Mouse (Mus musculus): ENCODE data around the gene Ssbp4. TPM values are rescaled to one million over a fixed set of nuclear protein-coding genes. Genes with fewer than 3 reads are reported as not detected.
A peak's percentile ranks its signal among the peaks of the same experiment; 100 is the strongest.

Gene Ssbp4
- 74.4 and 84.1 TPM in 2 replicates for polyA plus RNA-seq (2016; fragmentation: Nextera tagmentation; extraction: Ambion mirVana)

GRCm38 (mm10) chr8:70608749-70609367, at the start of gene Ssbp4:
Ssbp4 (minus strand) TSS chr8:70608872.
- WGBS, result 5% methylated on average over 26 of the region's 26 CpGs
- peaks cover 10% of the 10 kb centered on the region; the same call in 1 of the 2 replicates for H3K36me3 ChIP-seq (replicated peaks)
- peak within 1 kb of the TSS; percentile 69 for H3K4me3 ChIP-seq
- peaks cover 24% of the 10 kb centered on the region for H3K27me3 ChIP-seq (ENCODE audit: poor library complexity, severe bottlenecking)
- H3K27ac ChIP-seq, result peak within 1 kb of the TSS; percentile 94
- H3K9me3 ChIP-seq, result no peaks in the 10 kb centered on the region
- DNase-seq (ENCODE audit: extremely low spot score, low spot score), result no peak
- peaks cover 84% of the 10 kb centered on the region for H3K4me1 ChIP-seq

DNA sequence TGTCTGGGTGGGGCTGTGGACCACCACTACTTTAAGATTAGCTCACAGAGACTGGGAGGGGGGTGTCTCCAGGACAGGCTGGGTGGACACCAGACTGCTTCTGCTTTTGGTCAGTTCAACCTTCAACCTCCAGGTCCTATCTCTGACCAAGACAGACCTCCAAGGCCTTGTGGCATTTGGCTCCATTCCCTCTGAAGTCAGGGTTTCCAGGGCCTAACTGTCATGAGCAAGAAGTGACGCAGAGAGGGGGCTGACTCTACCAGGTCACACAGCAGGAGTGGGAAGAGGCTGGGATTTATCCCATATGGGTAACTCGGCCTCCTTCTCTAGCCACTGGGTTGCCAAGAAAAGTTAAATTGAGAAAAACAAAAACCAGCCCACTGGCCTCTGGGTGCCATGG, 49.1 kb upstream of the Ssbp4 start:
- 90% methylated on average over 2 of the region's 2 CpGs for WGBS
- Histone ChIP-seq H3K4me3 (peak overlapping the region; percentile 78; the same call in 1 of the 2 replicates), H3K9me3 (no peaks in the 10 kb centered on the region), H3K27me3 (ENCODE audit: poor library complexity, severe bottlenecking) (no peaks in the 10 kb centered on the region), H3K36me3 (replicated peaks) (peaks cover 28% of the 10 kb centered on the region), H3K4me1 (peaks cover 72% of the 10 kb centered on the region), H3K27ac (peak overlapping the region; percentile 90; the same call in 1 of the 2 replicates)
- no peak for DNase-seq (ENCODE audit: extremely low spot score, low spot score)

- Histone ChIP-seq H3K27me3 (ENCODE audit: poor library complexity, severe bottlenecking) (no peaks in the 10 kb centered on the region), H3K4me1 (peaks cover 77% of the 10 kb centered on the region), H3K36me3 (replicated peaks) (peaks cover 33% of the 10 kb centered on the region), H3K9me3 (no peaks in the 10 kb centered on the region), H3K4me3 (no peak overlapping the region), H3K27ac (peak overlapping the region; percentile 90)
- DNase-seq (ENCODE audit: extremely low spot score, low spot score), result no peak
- 97% methylated on average over 3 of the region's 3 CpGs for WGBS
Observed at GRCm38 (mm10) chr8:70657214-70657613, 48.5 kb upstream of the Ssbp4 start.

- Histone ChIP-seq H3K9me3 (no peaks in the 10 kb centered on the region), H3K27ac (peak overlapping the region; percentile 90), H3K27me3 (ENCODE audit: poor library complexity, severe bottlenecking) (no peaks in the 10 kb centered on the region), H3K4me1 (peaks cover 75% of the 10 kb centered on the region), H3K4me3 (peak overlapping the region; percentile 11; the same call in 1 of the 2 replicates), H3K36me3 (replicated peaks) (peaks cover 42% of the 10 kb centered on the region)
- WGBS, result 58% methylated on average over 13 of the region's 13 CpGs
- DNase-seq (ENCODE audit: extremely low spot score, low spot score), result peak; percentile 45
Observed at GRCm38 (mm10) chr8:70656193-70656790, 47.6 kb upstream of the Ssbp4 start.

DNA sequence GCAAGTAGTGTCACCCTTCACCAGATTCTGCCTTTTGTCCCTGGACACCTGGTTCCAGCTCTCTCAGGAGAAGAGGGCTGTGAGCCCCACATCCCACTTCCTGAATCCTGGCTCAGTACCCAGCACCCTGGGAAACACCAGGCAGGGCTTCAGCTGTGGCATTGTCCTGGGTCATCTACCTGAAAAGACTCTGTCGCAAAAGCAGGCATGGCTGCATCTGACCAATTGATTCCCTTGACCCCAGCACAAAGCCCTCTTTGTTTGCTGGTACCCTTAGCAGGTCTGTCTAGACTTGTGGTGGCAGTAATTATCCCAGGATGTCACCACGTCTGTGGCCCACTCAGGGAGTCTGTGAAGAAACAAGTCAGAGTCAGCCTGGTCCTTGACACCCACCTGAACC, 46.8 kb upstream of the Ssbp4 start:
- Histone ChIP-seq H3K36me3 (replicated peaks) (peaks cover 50% of the 10 kb centered on the region), H3K27ac (peak overlapping the region; percentile 90), H3K4me1 (peaks cover 70% of the 10 kb centered on the region), H3K9me3 (no peaks in the 10 kb centered on the region), H3K4me3 (no peak overlapping the region), H3K27me3 (ENCODE audit: poor library complexity, severe bottlenecking) (no peaks in the 10 kb centered on the region)
- DNase-seq (ENCODE audit: extremely low spot score, low spot score), result peak; percentile 39
- 4% methylated on average over 2 of the region's 2 CpGs for WGBS

DNA sequence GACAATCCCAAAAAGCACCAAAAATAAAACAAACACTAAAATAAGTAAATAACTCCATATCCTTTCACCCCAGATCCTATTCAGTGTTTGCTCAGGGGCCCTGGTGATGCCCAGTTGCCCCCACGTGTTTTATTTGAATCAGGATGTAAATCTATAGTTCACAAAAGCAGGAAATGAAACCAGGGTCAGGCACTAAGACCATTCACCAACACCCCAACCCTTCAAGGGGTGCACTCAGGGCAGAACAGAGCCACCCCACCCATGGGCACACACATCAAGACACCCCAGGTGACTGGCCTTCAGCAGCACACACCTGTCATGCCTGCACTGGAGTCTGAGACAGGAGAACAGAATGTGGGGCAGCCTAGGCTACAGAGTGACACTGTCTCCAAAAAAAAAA, 45.4 kb upstream of the Ssbp4 start:
- peaks cover 63% of the 10 kb centered on the region for H3K36me3 ChIP-seq (replicated peaks)
- H3K9me3 ChIP-seq, result no peaks in the 10 kb centered on the region
- peak overlapping the region; percentile 40; the same call in 1 of the 2 replicates for H3K27ac ChIP-seq
- WGBS, result 90% methylated on average over 1 of the region's 1 CpGs
- no peak for DNase-seq (ENCODE audit: extremely low spot score, low spot score)
- H3K4me1 ChIP-seq, result peaks cover 63% of the 10 kb centered on the region
- H3K4me3 ChIP-seq, result no peak overlapping the region
- H3K27me3 ChIP-seq (ENCODE audit: poor library complexity, severe bottlenecking), result no peaks in the 10 kb centered on the region

DNA sequence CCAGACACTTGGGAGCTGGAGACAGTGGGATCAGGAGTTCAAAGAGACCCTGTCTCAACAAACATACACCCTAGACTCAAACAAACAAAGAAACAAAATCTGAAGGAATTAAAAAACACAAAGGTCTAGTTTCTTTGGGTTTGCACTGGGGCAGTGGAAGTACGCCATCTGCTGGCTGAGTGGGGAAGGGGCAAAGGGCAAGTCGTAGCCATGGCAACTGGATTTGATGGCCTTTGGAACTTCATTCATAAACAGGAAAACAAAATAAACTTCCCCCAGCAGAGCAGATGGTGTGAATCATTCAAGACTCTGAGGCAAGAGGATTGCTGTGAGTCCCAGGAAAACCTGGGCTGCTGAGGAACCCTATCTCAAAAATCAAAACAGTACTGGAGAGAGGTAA, 44.6 kb upstream of the Ssbp4 start:
- WGBS, result 73% methylated on average over 2 of the region's 2 CpGs
- H3K27ac ChIP-seq, result 0 out of 2 replicates have a peak overlapping the region, but pooled peaks have one; percentile 62
- peaks cover 63% of the 10 kb centered on the region for H3K4me1 ChIP-seq
- DNase-seq (ENCODE audit: extremely low spot score, low spot score), result no peak
- no peaks in the 10 kb centered on the region for H3K9me3 ChIP-seq
- no peaks in the 10 kb centered on the region for H3K27me3 ChIP-seq (ENCODE audit: poor library complexity, severe bottlenecking)
- H3K4me3 ChIP-seq, result no peak overlapping the region
- peaks cover 72% of the 10 kb centered on the region for H3K36me3 ChIP-seq (replicated peaks)

DNA sequence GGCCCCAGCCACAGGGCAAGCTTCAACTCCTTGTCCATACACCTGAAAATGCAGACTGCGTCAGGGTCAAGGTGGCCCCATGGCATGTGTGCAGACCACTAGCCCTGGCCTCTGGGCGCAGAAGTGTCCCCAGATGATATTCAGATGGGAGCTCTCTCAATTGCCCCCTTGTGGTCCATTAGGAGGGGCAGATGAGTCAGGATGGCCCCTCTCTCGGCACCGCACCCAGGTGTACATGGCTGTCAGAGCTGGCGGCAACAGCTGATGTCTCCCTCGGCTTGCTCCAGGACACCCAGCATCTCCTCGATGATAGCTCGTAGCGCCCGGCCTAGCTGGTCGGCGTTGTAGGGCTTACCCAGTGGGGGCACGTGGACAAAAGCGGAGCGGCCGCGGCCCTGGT, 41.7 kb upstream of the Ssbp4 start:
- Histone ChIP-seq H3K4me3 (no peak overlapping the region), H3K36me3 (replicated peaks) (peaks cover 60% of the 10 kb centered on the region), H3K4me1 (peaks cover 64% of the 10 kb centered on the region), H3K9me3 (no peaks in the 10 kb centered on the region), H3K27me3 (ENCODE audit: poor library complexity, severe bottlenecking) (no peaks in the 10 kb centered on the region), H3K27ac (0 out of 2 replicates have a peak overlapping the region, but pooled peaks have one; percentile 4)
- 95% methylated on average over 17 of the region's 17 CpGs for WGBS
- no peak for DNase-seq (ENCODE audit: extremely low spot score, low spot score)

- Histone ChIP-seq H3K9me3 (no peaks in the 10 kb centered on the region), H3K36me3 (replicated peaks) (peaks cover 50% of the 10 kb centered on the region), H3K4me1 (peaks cover 59% of the 10 kb centered on the region), H3K27me3 (ENCODE audit: poor library complexity, severe bottlenecking) (no peaks in the 10 kb centered on the region), H3K4me3 (no peak overlapping the region), H3K27ac (peak overlapping the region; percentile 31)
- DNase-seq (ENCODE audit: extremely low spot score, low spot score), result no peak
- 89% methylated on average over 4 of the region's 4 CpGs for WGBS
Observed at GRCm38 (mm10) chr8:70649324-70649723, 40.7 kb upstream of the Ssbp4 start.

- Histone ChIP-seq H3K27ac (peak overlapping the region; percentile 31), H3K36me3 (replicated peaks) (peaks cover 47% of the 10 kb centered on the region), H3K4me1 (peaks cover 59% of the 10 kb centered on the region)
Observed at GRCm38 (mm10) chr8:70648921-70649320, 40.2 kb upstream of the Ssbp4 start.

DNA sequence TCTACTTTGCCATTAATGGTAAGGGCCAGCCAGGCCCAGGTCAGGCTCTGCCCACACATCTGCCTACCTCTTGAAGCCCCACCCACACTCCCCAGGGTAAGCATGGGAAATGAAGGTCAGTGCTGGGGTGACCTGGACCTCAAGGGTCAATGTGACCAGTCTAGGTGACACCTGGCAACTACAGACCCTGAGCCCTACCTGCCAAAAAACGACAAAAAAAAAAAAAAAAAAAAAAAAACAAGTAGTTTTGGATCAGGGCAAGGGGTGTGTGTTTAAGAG, 39.4 kb upstream of the Ssbp4 start:
- H3K27ac ChIP-seq, result peak overlapping the region; percentile 76
- 23% methylated on average over 1 of the region's 1 CpGs for WGBS
- no peaks in the 10 kb centered on the region for H3K27me3 ChIP-seq (ENCODE audit: poor library complexity, severe bottlenecking)
- H3K4me1 ChIP-seq, result peaks cover 55% of the 10 kb centered on the region
- no peak overlapping the region for H3K4me3 ChIP-seq
- H3K36me3 ChIP-seq (replicated peaks), result peaks cover 44% of the 10 kb centered on the region
- H3K9me3 ChIP-seq, result no peaks in the 10 kb centered on the region
- DNase-seq (ENCODE audit: extremely low spot score, low spot score), result no peak

More at GRCm38 (mm10) chr8:70648921-70649320, 40.2 kb upstream of the Ssbp4 start:
- DNase-seq (ENCODE audit: extremely low spot score, low spot score), result no peak
- 75% methylated on average over 3 of the region's 3 CpGs for WGBS
- Histone ChIP-seq H3K9me3 (no peaks in the 10 kb centered on the region), H3K4me3 (no peak overlapping the region), H3K27me3 (ENCODE audit: poor library complexity, severe bottlenecking) (no peaks in the 10 kb centered on the region)

GRCm38 (mm10) chr8:70647343-70648163, 38.9 kb upstream of the Ssbp4 start:
- DNase-seq (ENCODE audit: extremely low spot score, low spot score), result no peak
- 64% methylated on average over 8 of the region's 8 CpGs for WGBS
- Histone ChIP-seq H3K9me3 (no peaks in the 10 kb centered on the region), H3K27ac (peak overlapping the region; percentile 76), H3K4me1 (peaks cover 50% of the 10 kb centered on the region), H3K27me3 (ENCODE audit: poor library complexity, severe bottlenecking) (no peaks in the 10 kb centered on the region), H3K4me3 (no peak overlapping the region), H3K36me3 (replicated peaks) (peaks cover 42% of the 10 kb centered on the region)

DNA sequence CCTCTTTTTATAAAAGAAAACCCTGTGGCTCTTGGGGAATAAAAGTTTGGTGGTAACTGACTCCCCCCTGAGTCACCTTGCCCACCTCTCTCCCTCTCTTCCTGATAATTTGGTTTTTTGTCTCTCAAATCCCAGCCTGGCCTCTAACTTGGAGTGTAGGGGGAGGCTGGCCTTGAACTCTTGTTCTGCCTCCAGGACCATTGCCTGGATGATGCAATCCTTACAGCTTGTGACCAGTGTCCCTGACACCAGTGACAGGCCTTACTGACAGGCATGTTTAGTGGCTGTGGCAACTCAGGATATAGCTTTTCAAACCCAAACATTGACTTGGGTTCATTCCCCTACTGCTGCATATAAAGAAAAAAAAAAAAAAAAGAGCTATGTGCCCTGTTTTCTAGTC, 38.1 kb upstream of the Ssbp4 start:
- DNase-seq (ENCODE audit: extremely low spot score, low spot score), result no peak
- Histone ChIP-seq H3K27ac (peak overlapping the region; percentile 76), H3K9me3 (no peaks in the 10 kb centered on the region), H3K4me1 (peaks cover 47% of the 10 kb centered on the region), H3K4me3 (no peak overlapping the region), H3K36me3 (replicated peaks) (peaks cover 34% of the 10 kb centered on the region), H3K27me3 (ENCODE audit: poor library complexity, severe bottlenecking) (no peaks in the 10 kb centered on the region)
